Mouse (Mus musculus) liver, embryonic 16.5 days (tissue): ENCODE measurements around the gene Endou. TPM values are rescaled to one million over a fixed set of nuclear protein-coding genes. Genes with fewer than 3 reads are reported as not detected.
A peak's percentile ranks its signal among the peaks of the same experiment; 100 is the strongest.

Experiments used
- ATAC-seq: fragments of 200-750 bp; cut with Nextera tagmentation; 2 replicates; pipeline ENCODE4 v1.8.0; 2017; ENCODE audit warnings: low read depth, mild to moderate bottlenecking, moderate number of reproducible peaks, moderate library complexity
- H3K27ac ChIP-seq: fragments of 300-500 bp; sonication (generic); 2 replicates; pipeline ENCODE4 v1.5.1; 2014; ENCODE audit warnings: mild to moderate bottlenecking, low read length
- H3K27me3 ChIP-seq: fragments of 300-500 bp; sonication (generic); 2 replicates; pipeline ENCODE4 v1.6.1; 2014; ENCODE audit warnings: low read depth, low read length, mixed read lengths; ENCODE audit not compliant: control insufficient read depth, insufficient read depth
- H3K36me3 ChIP-seq: fragments of 300-500 bp; sonication (generic); 2 replicates; pipeline ENCODE4 v1.6.1; 2014; ENCODE audit warnings: mild to moderate bottlenecking; ENCODE audit not compliant: control insufficient read depth, insufficient read depth
- H3K4me1 ChIP-seq: fragments of 300-500 bp; sonication (generic); 2 replicates; pipeline ENCODE4 v1.6.1; 2014; ENCODE audit warnings: low read depth, low read length, mixed read lengths; ENCODE audit not compliant: control insufficient read depth
- H3K4me2 ChIP-seq: fragments of 300-500 bp; sonication (generic); 2 replicates; pipeline ENCODE4 v1.6.1; 2014; ENCODE audit warnings: low read depth, low read length, mixed read lengths
- H3K4me3 ChIP-seq: fragments of 300-500 bp; sonication (generic); 2 replicates; pipeline ENCODE4 v1.5.1; 2014; ENCODE audit warnings: low read depth, mild to moderate bottlenecking, low read length
- H3K9ac ChIP-seq: fragments of 300-500 bp; sonication (generic); 2 replicates; pipeline ENCODE4 v1.6.1; 2014; ENCODE audit warnings: low read depth, low read length
- H3K9me3 ChIP-seq: fragments of 300-500 bp; sonication (generic); replicated peaks from 2 replicates; pipeline ENCODE4 v1.6.1; 2016; ENCODE audit warnings: low read length; ENCODE audit not compliant: control insufficient read depth
- WGBS: fragments of 180-500 bp; shearing (Covaris S2); extraction: QIAGEN DNeasy Blood & Tissue Kit; methylation state at CpG from one replicate; pipeline ENCODE4 v1.1.7; 2014; ENCODE audit not compliant: insufficient replicate concordance; 5-methylcytosine and 5-hydroxymethylcytosine counted together
- polyA plus RNA-seq: library from polyadenylated mRNA; unstranded; fragments of >200 nt; fragmentation: Nextera tagmentation; extraction: Ambion mirVana; gene quantifications from 2 replicates; pipeline ENCODE4 v1.2.1, GENCODE M21; 2015

The Endou gene
- polyA plus RNA-seq, 1 experiment from 2014 or later: 0.21 TPM

DNA sequence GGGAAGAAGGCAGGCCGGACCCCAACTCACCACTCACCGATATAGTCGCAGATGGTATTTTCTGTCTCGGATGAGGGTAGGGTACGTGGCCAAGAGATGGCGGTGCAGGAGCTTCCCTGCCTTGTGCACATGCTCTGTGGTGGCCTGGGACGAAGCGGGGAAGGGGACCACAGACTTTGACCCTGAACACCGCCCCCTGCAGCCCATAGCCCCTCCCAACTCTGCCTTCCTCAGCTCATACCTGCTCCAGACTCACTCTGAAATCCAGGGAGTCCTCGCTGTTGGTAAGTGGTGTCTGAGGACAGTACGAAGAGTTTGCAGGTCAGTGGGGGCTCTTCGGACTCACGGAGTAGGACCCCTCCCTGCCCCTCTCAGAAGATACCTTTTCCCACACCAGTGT lies 30.3 kb upstream of the Endou start:
- peak; percentile 12; the same call in 1 of the 2 replicates for ATAC-seq
- no peak overlapping the region for H3K4me3 ChIP-seq
- H3K4me2 ChIP-seq: 0 out of 2 replicates have a peak overlapping the region, but pooled peaks have one; percentile 8

DNA sequence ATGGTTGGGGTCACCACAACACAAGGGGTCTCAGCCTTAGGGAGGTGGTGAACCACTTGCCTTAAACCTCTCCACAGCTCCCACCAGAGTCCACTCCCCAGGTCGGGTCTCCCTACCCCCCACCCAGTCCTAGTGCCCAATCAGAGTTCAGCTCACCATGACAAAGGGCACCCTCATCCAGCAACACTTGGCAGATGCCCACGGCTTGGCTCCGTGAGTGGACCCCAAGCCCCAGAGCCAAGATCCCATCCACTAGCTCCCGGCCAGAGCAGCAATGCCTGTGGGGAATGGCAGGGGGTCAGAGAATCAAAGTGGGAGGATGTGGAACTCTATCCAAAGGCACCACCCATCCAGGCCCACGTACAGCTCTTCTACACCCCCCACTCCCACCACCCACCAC lies 29.8 kb upstream of the Endou start:
- 60% methylated on average over 5 of the region's 5 CpGs for WGBS
- Histone ChIP-seq H3K4me3 (no peak overlapping the region), H3K9me3 (no peaks in the 10 kb centered on the region), H3K9ac (no peak overlapping the region), H3K27me3 (peaks cover 9% of the 10 kb centered on the region), H3K4me1 (no peaks in the 10 kb centered on the region; the same call in 1 of the 2 replicates), H3K4me2 (0 out of 2 replicates have a peak overlapping the region, but pooled peaks have one; percentile 8), H3K27ac (no peak overlapping the region), H3K36me3 (no peaks in the 10 kb centered on the region)
- ATAC-seq: no peak

More for the DNA sequence above, 30.3 kb upstream of the Endou start:
- 70% methylated on average over 13 of the region's 13 CpGs for WGBS
- Histone ChIP-seq H3K36me3 (no peaks in the 10 kb centered on the region), H3K9me3 (no peaks in the 10 kb centered on the region), H3K27me3 (peaks cover 14% of the 10 kb centered on the region), H3K27ac (no peak overlapping the region), H3K9ac (no peak overlapping the region), H3K4me1 (no peaks in the 10 kb centered on the region; the same call in 1 of the 2 replicates)

DNA sequence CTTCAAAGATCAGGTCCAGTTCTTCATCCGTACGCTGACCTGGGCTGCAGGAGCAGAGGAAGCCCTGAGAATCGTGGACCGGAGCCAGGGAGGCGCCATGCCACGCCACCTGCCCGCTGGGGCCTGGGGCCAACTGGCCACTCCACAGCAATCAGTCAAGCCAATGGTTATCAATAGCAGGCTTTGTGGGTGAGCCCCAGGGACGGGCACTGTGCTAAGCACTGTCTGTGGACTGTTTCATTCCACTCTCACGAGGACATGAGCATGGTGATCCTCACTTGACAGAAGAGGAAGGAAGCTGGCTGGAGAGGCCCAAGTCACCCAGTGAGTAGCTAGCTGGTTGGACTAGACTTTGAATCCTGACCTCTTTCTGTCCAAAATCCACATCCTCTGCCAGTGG lies 28.9 kb upstream of the Endou start:
- H3K4me1 ChIP-seq: no peaks in the 10 kb centered on the region; the same call in 1 of the 2 replicates
- H3K9ac ChIP-seq: no peak overlapping the region
- H3K36me3 ChIP-seq: no peaks in the 10 kb centered on the region
- H3K9me3 ChIP-seq: no peaks in the 10 kb centered on the region
- no peak for ATAC-seq
- H3K27ac ChIP-seq: no peak overlapping the region
- H3K4me2 ChIP-seq: no peak overlapping the region
- H3K27me3 ChIP-seq: peaks cover 4% of the 10 kb centered on the region
- no peak overlapping the region for H3K4me3 ChIP-seq
- WGBS: 55% methylated on average over 9 of the region's 9 CpGs

DNA sequence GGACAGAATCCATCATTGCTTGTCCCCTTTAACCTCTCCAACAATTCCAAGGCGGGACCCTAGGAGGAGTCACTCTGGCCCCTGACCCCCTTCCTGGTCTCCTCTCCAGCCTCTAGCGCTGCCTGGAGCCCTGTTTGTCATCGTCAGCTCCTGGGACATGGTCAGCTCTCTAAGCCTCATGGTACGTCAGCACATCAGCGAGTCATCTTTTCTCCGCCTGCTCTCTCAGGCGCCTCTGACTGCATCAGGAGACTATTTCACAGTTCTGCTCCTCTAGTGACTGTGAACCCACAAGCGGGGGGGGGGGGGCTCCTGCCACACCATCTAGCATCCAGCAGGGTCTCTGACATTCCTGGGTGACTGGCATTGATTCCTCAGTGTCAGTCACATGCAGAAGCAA lies 24.2 kb upstream of the Endou start:
- H3K4me1 ChIP-seq: peaks cover 7% of the 10 kb centered on the region
- no peak overlapping the region for H3K4me3 ChIP-seq
- WGBS: 57% methylated on average over 8 of the region's 8 CpGs
- no peak for ATAC-seq
- H3K4me2 ChIP-seq: no peak overlapping the region
- no peak overlapping the region for H3K27ac ChIP-seq
- no peak overlapping the region for H3K9ac ChIP-seq
- no peaks in the 10 kb centered on the region for H3K27me3 ChIP-seq
- H3K36me3 ChIP-seq: no peaks in the 10 kb centered on the region
- H3K9me3 ChIP-seq: no peaks in the 10 kb centered on the region

DNA sequence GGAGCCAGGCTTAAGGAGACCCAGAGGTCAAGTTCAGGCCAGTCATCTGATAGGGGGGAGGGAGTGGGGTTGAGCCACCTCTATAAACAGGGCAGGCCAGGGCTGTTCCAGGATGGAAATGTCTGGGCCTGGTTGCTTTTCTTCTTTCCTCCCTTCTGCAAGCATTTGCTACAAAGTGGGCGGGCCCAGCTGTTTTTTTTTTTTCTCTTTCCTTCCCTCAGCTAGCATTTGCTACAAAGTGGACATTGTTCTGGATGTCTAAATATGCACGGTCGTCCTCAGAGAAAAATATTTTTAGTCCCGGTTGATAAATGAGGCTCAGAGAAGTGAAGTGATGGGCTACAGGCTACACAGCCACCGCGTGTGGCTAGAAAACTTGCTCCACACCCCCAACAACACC lies 23.3 kb upstream of the Endou start:
- Histone ChIP-seq H3K4me2 (no peak overlapping the region), H3K4me1 (peaks cover 7% of the 10 kb centered on the region), H3K9ac (no peak overlapping the region), H3K4me3 (no peak overlapping the region), H3K27ac (no peak overlapping the region), H3K36me3 (no peaks in the 10 kb centered on the region), H3K27me3 (no peaks in the 10 kb centered on the region), H3K9me3 (no peaks in the 10 kb centered on the region)
- ATAC-seq: no peak
- WGBS: 59% methylated on average over 6 of the region's 6 CpGs

DNA sequence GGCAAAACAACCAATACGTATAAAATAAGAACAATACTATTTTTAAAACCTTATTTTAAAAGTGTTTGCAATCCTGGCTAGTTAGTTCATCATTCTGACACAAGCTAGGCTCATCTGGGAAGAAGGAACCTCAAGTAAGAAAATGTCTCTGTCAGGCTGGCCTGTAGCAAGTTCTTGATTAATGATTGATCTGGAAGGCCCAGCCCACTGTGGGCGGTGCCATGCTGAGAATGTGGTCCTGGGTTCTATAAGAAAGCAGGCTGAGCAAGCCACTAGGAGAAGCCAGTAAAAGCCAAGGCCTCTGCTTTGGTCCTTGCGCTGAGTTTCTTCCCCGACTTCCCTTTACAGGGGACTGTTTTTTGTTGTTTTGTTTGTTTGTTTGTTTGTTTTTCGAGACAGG lies 21.4 kb upstream of the Endou start:
- no peak overlapping the region for H3K4me3 ChIP-seq
- peaks cover 15% of the 10 kb centered on the region for H3K4me1 ChIP-seq
- H3K9me3 ChIP-seq: no peaks in the 10 kb centered on the region
- H3K9ac ChIP-seq: no peak overlapping the region
- no peak for ATAC-seq
- H3K27ac ChIP-seq: no peak overlapping the region
- 79% methylated on average over 5 of the region's 5 CpGs for WGBS
- H3K36me3 ChIP-seq: no peaks in the 10 kb centered on the region
- H3K4me2 ChIP-seq: no peak overlapping the region
- no peaks in the 10 kb centered on the region for H3K27me3 ChIP-seq

DNA sequence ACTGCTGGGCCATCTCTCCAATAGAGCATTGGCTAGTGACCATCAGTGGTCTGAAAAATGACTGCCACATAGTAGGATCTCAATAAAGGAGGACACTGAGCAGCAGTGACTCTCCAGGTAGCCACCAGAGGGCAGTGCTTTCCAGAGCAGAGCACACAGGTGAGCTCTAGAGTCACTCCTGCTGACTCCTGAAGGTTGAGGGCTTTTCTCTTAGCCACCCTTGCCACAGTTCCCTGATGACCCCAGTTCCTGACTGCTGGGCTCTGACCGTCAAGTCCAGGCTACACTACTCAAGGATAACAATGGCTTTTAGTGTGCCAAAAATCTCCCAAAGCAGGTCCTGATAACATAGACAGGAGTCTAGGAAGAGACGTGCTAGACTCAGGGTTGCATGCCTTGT lies 20.5 kb upstream of the Endou start:
- H3K36me3 ChIP-seq: no peaks in the 10 kb centered on the region
- H3K4me1 ChIP-seq: peaks cover 15% of the 10 kb centered on the region
- H3K9ac ChIP-seq: no peak overlapping the region
- WGBS: 77% methylated on average over 2 of the region's 2 CpGs
- no peak overlapping the region for H3K4me2 ChIP-seq
- no peaks in the 10 kb centered on the region for H3K27me3 ChIP-seq
- no peak for ATAC-seq
- H3K9me3 ChIP-seq: no peaks in the 10 kb centered on the region
- no peak overlapping the region for H3K27ac ChIP-seq
- H3K4me3 ChIP-seq: no peak overlapping the region

DNA sequence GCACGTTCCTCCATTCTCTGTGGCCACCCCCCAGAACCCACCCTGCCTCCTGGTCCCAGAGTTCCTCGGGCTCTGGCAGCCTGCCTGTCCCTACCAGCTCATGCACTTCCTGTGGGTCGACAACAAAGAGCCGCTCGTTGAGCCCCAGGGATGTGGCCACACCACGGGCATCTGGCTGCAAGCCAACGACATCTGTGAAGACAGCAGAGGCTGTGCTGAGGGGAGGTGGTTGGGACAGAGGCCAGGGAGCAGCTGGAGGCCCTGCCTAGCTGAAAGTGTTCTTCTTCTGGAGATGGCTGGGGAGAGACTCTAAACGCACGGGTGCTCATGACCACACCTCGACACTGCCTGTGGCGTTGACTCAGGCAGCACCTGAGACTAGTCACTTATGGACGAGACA lies 19.6 kb upstream of the Endou start:
- H3K36me3 ChIP-seq: no peaks in the 10 kb centered on the region
- no peak overlapping the region for H3K9ac ChIP-seq
- H3K9me3 ChIP-seq: no peaks in the 10 kb centered on the region
- 15% methylated on average over 12 of the region's 12 CpGs for WGBS
- H3K27ac ChIP-seq: no peak overlapping the region
- peaks cover 21% of the 10 kb centered on the region for H3K4me1 ChIP-seq
- H3K4me2 ChIP-seq: no peak overlapping the region
- H3K4me3 ChIP-seq: no peak overlapping the region
- no peak for ATAC-seq
- H3K27me3 ChIP-seq: no peaks in the 10 kb centered on the region

DNA sequence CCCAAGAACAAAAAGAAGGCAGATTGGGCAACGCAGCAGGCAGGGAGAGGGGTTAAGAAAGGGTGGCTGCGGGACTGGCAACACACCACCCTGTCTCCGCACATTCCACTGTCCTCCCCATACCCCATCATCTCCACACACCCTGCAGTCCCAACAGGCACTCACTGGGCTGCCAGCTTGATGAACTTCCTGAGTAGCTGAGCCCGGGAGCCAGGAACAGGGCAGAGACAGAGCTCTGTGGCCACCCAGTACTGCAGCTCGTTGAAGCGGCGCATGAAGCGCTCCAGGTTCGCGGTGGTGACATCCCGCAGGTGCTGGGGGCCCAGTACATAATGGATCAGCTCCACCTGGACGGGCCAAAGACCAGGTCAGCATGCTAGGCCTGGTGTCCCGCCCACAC lies 18.7 kb upstream of the Endou start:
- no peak overlapping the region for H3K9ac ChIP-seq
- no peaks in the 10 kb centered on the region for H3K9me3 ChIP-seq
- peaks cover 30% of the 10 kb centered on the region for H3K4me1 ChIP-seq
- 74% methylated on average over 13 of the region's 13 CpGs for WGBS
- no peaks in the 10 kb centered on the region for H3K27me3 ChIP-seq
- no peak overlapping the region for H3K27ac ChIP-seq
- no peak overlapping the region for H3K4me3 ChIP-seq
- no peak overlapping the region for H3K4me2 ChIP-seq
- no peaks in the 10 kb centered on the region for H3K36me3 ChIP-seq
- ATAC-seq: no peak
